Comparison of ENCODE assay signal across 13 mouse cellular contexts in the genomic region with DNA sequence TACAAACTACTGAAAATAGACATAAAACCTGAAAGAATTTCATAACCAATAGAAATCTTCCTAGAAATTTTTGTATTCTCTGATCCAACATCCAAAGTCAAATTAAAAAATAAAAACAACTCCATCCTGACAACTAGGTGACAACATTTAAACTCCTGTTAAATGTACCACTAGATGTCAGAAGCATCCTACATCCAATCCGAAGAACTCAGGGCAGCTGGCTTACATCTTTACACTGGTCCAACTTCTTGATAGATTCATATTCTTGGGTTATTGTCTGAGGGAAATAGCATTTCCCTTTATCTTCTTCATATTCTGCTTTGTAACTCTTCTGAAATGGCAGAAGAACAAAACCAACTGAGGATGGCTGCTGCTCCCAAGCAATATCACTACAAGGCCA.
A peak's percentile ranks its signal among the peaks of the same experiment; 100 is the strongest.
DNase-seq lines count a peak whose midpoint lies in the region; ATAC-seq and TF ChIP-seq lines count a peak whose summit lies in the region.
"Had no signal": no experiment of that assay in that cellular context is flagged by ENCODE, and none has a peak within 500 bp of the region (broad histone marks: within the 10 kb centered on the region; RNA-seq: fewer than 3 reads in every experiment).

No protein-coding gene starts in this region.

- H3K27ac ChIP-seq in gastrocnemius, adult 2 months, result no peak overlapping the region
- H3K27ac ChIP-seq in kidney, embryonic 15.5 days, result no peak overlapping the region
- H3K27ac ChIP-seq: hindbrain, embryonic 12.5 days; lung, embryonic 15.5 days; stomach, embryonic 15.5 days had no signal

- no peak for DNase-seq in gastrocnemius, adult 2 months
- DNase-seq in gastrocnemius, adult 18-20 months (ENCODE audit: low spot score), result no peak
- peak; percentile 41 for DNase-seq in kidney, postnatal 14 days
- DNase-seq in A20 (ENCODE audit: low read depth, low spot score), result peak; percentile 13
- DNase-seq in brain, embryonic 14.5 days (ENCODE audit: low read depth), result peak; percentile 27
- DNase-seq in retina, postnatal 1 day, result no peak
- no peak for DNase-seq in adrenal gland, adult 8-10 months
- DNase-seq: cerebellum, adult 9-10 months; midbrain, embryonic 14.5 days had no signal

- no peaks in the 10 kb centered on the region for H3K36me3 ChIP-seq in kidney, embryonic 15.5 days
- H3K36me3 ChIP-seq: hindbrain, embryonic 12.5 days; lung, embryonic 15.5 days; stomach, embryonic 15.5 days had no signal

- WGBS in kidney, embryonic 15.5 days, result 67% methylated on average over 1 of the region's 1 CpGs

- peak; percentile 44; the same call in 1 of the 2 replicates for TF ChIP-seq CTCF in gastrocnemius, adult 2 months (IDR thresholded peaks at IDR 0.05)
- TF ChIP-seq CTCF in brain, embryonic 14.5 days (IDR thresholded peaks at IDR 0.05; ENCODE audit: borderline replicate concordance, extremely low read depth, insufficient read depth, insufficient read length), result no peak

- H3K4me1 ChIP-seq in kidney, embryonic 15.5 days, result no peaks in the 10 kb centered on the region
- H3K4me1 ChIP-seq: hindbrain, embryonic 12.5 days; lung, embryonic 15.5 days; stomach, embryonic 15.5 days had no signal

- no peak overlapping the region for H3K4me3 ChIP-seq in gastrocnemius, adult 2 months
- H3K4me3 ChIP-seq in kidney, embryonic 15.5 days (replicated peaks), result no peak overlapping the region
- H3K4me3 ChIP-seq: hindbrain, embryonic 12.5 days; lung, embryonic 15.5 days; stomach, embryonic 15.5 days had no signal

- no peak overlapping the region for H3K9ac ChIP-seq in kidney, embryonic 15.5 days
- H3K9ac ChIP-seq: hindbrain, embryonic 12.5 days; lung, embryonic 15.5 days; stomach, embryonic 15.5 days had no signal

- intact Hi-C loops in gastrocnemius, adult 2 months (cut with DNase I), result no loop called here

- H3K9me3 ChIP-seq in kidney, embryonic 15.5 days (replicated peaks), result no peaks in the 10 kb centered on the region
- H3K9me3 ChIP-seq: hindbrain, embryonic 12.5 days; lung, embryonic 15.5 days; stomach, embryonic 15.5 days had no signal

- no peaks in the 10 kb centered on the region for H3K27me3 ChIP-seq in kidney, embryonic 15.5 days
- H3K27me3 ChIP-seq: hindbrain, embryonic 12.5 days; lung, embryonic 15.5 days; stomach, embryonic 15.5 days had no signal

- ATAC-seq in kidney, embryonic 15.5 days (replicated peaks; ENCODE audit: low FRiP score), result no peak

- TF ChIP-seq POLR2A in brain, embryonic 14.5 days (IDR thresholded peaks at IDR 0.05; ENCODE audit: borderline replicate concordance, extremely low read depth, insufficient read depth, insufficient read length, poor library complexity, severe bottlenecking), result no peak

- no peak overlapping the region for H3K4me2 ChIP-seq in kidney, embryonic 15.5 days
- H3K4me2 ChIP-seq: hindbrain, embryonic 12.5 days; lung, embryonic 15.5 days; stomach, embryonic 15.5 days had no signal

Comparison
In these comparisons a context has a peak if more than half of its experiments do, and no peak if none do; other contexts are left out.
1. DNase-seq: peak in kidney, postnatal 14 days (single experiment), A20 (single experiment) and brain, embryonic 14.5 days (single experiment); none in gastrocnemius, adult 2 months (single experiment), gastrocnemius, adult 18-20 months (single experiment), retina, postnatal 1 day (single experiment) and adrenal gland, adult 8-10 months (single experiment).